Mouse (Mus musculus) frontal cortex, postnatal 14 days (tissue): ENCODE measurements at regions not wholly inside any gene's neighbourhood (a gene's known extent, or its start where the extent isn't known, plus 50 kb on each side); places are given as distances from the start of the nearest gene placed in this dataset.
A peak's percentile ranks its signal among the peaks of the same experiment; 100 is the strongest.

Experiments
- DNase-seq, 2 experiments: peaks; one replicate each; pipeline ENCODE4 v3.0.0; 2022; ENCODE audit warnings: low spot score in 2 of 2

DNA sequence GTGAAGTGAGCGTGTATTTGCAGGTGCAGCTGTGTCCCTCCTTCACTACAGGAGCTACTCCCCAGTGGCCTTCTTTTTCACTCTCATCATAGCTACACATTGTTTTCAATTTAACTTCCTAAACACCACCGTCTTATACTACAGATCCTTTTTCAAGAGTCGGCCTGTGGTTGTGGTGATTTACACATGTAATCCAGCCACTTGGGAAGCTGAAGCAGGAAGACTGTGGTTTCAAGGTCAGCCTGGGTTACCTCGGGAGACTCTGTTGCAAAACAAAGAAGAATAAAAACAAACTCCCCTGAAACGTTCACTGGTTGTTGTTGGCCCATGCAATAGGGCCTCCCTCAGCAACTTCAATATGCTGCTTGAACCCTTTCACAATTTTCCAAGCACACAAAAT, 153.8 kb upstream of the Kcnh8 start:
- DNase-seq, result no peak

DNA sequence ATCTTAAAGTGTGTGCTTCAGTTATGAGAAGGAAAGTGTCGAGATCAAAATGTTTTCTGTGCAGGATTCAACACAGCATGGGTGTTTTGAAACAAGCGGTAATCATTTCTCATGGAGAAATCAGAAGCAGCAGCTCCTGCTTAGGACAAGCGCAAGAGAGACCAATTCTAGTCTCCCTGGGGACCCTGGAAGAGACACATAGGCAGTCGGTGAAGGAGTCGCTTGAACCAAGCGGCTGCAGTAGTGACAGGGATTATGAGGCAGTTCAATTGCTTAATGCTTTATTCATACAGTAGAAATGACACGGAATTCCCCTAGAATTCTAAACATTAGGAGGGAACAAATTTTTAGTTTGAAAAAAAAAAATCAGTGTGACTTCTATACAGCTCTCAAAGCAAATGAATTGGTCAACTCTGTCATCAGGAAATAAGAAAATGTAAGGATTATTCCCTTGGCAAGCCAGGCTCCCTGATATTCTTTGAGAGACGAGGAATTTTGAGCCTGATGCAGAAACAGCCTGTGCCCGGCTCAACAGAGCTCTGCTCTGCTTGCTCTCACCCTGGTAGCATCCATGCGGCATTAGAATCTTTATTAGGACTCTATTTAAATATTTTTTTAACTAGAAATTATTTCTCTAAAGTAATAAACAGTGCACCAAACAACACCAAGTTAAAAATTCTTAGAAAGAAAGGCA, 143.1 kb upstream of the Kcnh8 start:
- DNase-seq, result no peak

DNA sequence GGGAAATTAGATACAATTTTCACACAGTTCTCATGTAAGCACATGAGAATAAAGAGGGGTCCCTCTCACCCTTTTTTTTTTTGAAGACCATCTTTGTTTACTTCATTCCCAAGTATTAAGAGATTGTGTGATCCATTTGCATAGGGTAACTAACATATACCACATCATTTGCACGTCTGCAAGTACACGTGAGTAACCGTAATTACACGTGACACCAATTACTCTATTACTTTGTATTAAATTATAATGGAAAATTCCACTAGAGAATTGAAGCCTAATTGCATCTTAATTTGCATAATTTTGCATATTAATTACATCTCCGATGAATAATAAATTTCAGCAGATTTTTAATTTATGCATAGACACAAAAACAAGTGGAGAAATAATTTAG, 142.5 kb upstream of the Kcnh8 start:
- DNase-seq, result no peak

- DNase-seq, result no peak
Observed at GRCm38 (mm10) chr17:52461264-52461663, 141.2 kb upstream of the Kcnh8 start.

DNA sequence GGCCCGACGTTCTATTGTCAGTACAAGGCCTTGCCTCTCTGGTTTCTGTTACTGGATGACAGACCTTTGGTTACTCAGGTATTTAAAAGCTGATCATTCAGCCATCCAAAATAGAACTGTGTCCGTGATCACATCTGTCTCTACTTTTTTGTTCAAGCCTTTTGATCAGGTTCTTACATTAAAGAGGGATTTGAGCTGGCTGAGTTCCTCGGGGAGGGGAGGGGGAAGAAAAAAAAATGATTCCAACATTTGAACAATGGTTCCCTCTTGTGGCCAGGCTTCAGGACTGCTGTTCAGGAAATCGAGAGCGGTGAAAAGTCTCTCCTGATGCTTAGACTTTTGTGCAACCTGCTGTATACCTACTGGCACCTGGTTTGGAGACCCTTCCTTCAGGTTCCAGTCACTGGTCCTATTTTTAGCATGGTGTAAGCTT, 140.8 kb upstream of the Kcnh8 start:
- DNase-seq, result peak; percentile 23 to 61

GRCm38 (mm10) chr17:52462361-52462760, 140.1 kb upstream of the Kcnh8 start:
- no peak for DNase-seq

GRCm38 (mm10) chr17:52468464-52468863, 134.0 kb upstream of the Kcnh8 start:
- no peak for DNase-seq

- DNase-seq, result no peak
Observed at GRCm38 (mm10) chr17:52479327-52480086, 123.0 kb upstream of the Kcnh8 start.

DNA sequence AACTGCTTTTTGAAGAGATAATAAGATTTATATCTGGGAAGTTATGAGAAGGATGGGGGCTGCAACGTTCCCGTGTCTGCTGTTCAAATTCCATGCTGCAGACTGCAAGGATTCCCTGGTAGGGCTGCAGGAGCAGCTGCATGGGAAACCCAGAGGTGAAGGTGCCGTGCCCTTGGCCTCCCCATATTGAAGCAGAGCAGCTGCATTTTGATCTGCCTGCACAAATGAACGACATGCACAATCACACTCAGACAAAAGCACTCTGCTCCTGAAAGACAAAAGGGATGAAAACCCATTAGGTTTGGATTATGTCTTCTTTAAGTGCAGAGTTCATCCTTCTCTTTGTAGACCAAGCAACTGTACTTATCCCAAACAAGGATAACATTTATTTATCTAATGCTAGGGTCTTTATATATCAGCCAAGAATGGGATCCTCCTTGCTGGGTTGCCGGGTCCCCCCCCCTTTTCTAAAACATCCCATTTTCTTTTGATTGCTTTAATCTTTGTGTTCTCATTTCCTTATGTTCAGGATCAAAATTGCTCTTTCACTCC, 122.3 kb upstream of the Kcnh8 start:
- no peak for DNase-seq

DNA sequence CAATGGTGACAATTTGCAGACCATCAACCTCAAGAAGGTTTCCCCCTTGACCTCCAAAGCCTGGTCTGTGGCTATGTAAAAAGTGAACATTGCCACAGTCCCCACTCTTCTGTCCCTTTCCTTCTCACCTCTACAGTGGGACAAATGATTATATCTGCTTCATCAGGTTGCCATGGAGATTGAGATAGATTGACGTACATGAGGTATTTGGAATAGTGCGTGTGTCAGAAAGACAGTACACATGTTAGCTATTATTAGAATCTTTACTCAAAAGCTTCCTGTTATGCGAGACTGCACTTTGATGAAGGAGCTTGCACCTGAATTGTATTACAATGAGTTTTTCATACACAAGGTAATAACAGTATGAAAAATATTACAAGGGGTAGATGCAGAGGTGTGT, 95.7 kb upstream of the Kcnh8 start:
- no peak for DNase-seq

- no peak for DNase-seq
Observed at GRCm38 (mm10) chr17:52530260-52530659, 72.2 kb upstream of the Kcnh8 start.
